Mouse (Mus musculus): Measurements from ENCODE around the gene Ror1. TPM values are rescaled to one million over a fixed set of nuclear protein-coding genes. Genes with fewer than 3 reads are reported as not detected.

Ror1 gene
- total RNA-seq, 1 experiment, result 2.2 TPM

DNA sequence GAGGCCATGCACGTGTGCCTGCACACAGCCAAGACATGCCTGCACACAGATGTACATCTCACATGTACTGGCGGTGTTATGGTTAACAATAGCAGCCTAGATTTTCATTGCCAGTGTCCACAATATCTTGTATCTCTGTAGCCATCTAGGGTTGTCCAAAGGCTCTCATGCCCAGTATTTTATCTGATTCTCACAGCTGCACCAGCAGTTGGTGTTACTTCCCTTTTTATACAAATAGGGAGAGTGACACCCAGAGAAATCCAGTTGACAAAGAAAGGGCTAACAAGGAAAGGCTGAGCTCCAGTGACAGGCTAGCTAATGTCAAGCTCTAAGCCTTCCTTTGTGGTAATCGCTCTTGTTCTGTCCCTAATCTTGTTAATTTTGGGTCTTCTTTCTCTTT, 43.3 kb upstream of the Ror1 start:
- TF ChIP-seq CHD2 (IDR thresholded peaks at IDR 0.05; ENCODE audit: low read depth, low read length), result no peak
- no peak for TF ChIP-seq HCFC1 (IDR thresholded peaks at IDR 0.05; ENCODE audit: borderline replicate concordance, insufficient read depth, low read length)
- TF ChIP-seq MAFK (IDR thresholded peaks at IDR 0.05; ENCODE audit: insufficient read depth, low read depth, low read length), result no peak
- no peak for TF ChIP-seq ZC3H11A (IDR thresholded peaks at IDR 0.05; ENCODE audit: borderline replicate concordance, low read depth, low read length)
- TF ChIP-seq ZNF384 (IDR thresholded peaks at IDR 0.05; ENCODE audit: low read depth, low read length), result no peak
- no peak overlapping the region for H3K9ac ChIP-seq (ENCODE audit: insufficient read depth, low read depth, low read length, poor library complexity, severe bottlenecking)
- H3K4me3 ChIP-seq (ENCODE audit: insufficient read depth in 1 of 2, low read depth in 1 of 2, low read length in 2 of 2, poor library complexity in 1 of 2, severe bottlenecking in 1 of 2), result no peak overlapping the region
- H3K4me1 ChIP-seq (ENCODE audit: control insufficient read depth in 2 of 2, insufficient read depth in 2 of 2, low read length in 2 of 2, poor library complexity in 1 of 2), result no peaks in the 10 kb centered on the region
- no peaks in the 10 kb centered on the region for H3K36me3 ChIP-seq (ENCODE audit: control insufficient read depth, insufficient read depth, low read length, poor library complexity, severe bottlenecking)
- in situ Hi-C loops (cut with MboI; ENCODE audit: low sequenced_read_pairs in 2 of 2, unreplicated experiment in 2 of 2), result no loop called here
- H3K27ac ChIP-seq (ENCODE audit: insufficient read depth, low read depth, low read length, poor library complexity, severe bottlenecking), result no peak overlapping the region
- H3K9me3 ChIP-seq (ENCODE audit: control insufficient read depth, insufficient read depth, low read depth, low read length), result no peaks in the 10 kb centered on the region
- no peak for DNase-seq (ENCODE audit: low read depth, low spot score)

DNA sequence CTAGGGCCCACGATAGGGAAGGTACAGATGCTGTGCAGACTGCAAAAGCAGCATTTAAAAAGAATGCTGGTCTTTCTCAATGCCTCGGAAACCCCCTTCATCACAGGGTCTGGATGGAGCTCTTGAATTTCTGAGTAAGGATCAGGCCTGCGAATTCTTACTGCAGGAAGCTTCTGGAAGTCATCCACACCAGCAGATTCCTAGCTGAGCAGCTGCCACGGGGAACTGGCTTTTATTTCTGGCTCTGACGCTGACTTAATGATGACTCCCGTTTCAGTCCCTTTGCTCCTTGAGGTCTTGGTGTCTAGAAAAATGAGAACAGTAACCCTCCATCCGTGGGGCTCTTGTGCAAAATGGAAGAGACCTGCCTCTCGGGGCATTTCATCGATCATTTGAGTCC, 39.5 kb upstream of the Ror1 start:
- in situ Hi-C loops (cut with MboI; ENCODE audit: low sequenced_read_pairs in 2 of 2, unreplicated experiment in 2 of 2), result no loop called here
- Histone ChIP-seq H3K9me3 (ENCODE audit: control insufficient read depth, insufficient read depth, low read depth, low read length) (no peaks in the 10 kb centered on the region), H3K27ac (ENCODE audit: insufficient read depth, low read depth, low read length, poor library complexity, severe bottlenecking) (no peak overlapping the region), H3K4me3 (ENCODE audit: insufficient read depth in 1 of 2, low read depth in 1 of 2, low read length in 2 of 2, poor library complexity in 1 of 2, severe bottlenecking in 1 of 2) (no peak overlapping the region), H3K36me3 (ENCODE audit: control insufficient read depth, insufficient read depth, low read length, poor library complexity, severe bottlenecking) (no peaks in the 10 kb centered on the region), H3K4me1 (ENCODE audit: control insufficient read depth in 2 of 2, insufficient read depth in 2 of 2, low read length in 2 of 2, poor library complexity in 1 of 2) (no peaks in the 10 kb centered on the region), H3K9ac (ENCODE audit: insufficient read depth, low read depth, low read length, poor library complexity, severe bottlenecking) (no peak overlapping the region)
- DNase-seq (ENCODE audit: low read depth, low spot score), result no peak
- TF ChIP-seq HCFC1 (IDR thresholded peaks at IDR 0.05; ENCODE audit: borderline replicate concordance, insufficient read depth, low read length) (no peak), ZC3H11A (IDR thresholded peaks at IDR 0.05; ENCODE audit: borderline replicate concordance, low read depth, low read length) (no peak), MAFK (IDR thresholded peaks at IDR 0.05; ENCODE audit: insufficient read depth, low read depth, low read length) (no peak), CHD2 (IDR thresholded peaks at IDR 0.05; ENCODE audit: low read depth, low read length) (no peak), ZNF384 (IDR thresholded peaks at IDR 0.05; ENCODE audit: low read depth, low read length) (no peak)

DNA sequence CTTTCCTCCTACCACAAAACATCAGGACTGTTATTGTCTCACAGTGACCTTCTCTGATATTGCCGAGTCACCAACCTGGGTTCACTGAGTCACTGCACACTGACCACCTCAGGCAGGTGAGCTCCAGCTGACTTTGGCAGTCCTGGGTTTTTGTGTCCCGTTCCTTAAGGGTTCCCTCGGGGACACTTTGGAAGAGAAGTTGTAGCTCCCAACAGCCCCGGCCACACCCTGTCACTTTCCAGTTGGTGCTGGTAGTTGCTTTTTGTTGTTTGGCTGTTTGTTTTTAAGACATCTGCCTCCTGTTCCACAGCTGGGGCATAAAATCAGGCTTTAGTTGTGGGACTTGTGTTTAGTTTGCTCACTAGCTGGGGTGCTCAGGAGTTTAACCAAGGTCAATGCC, 39.1 kb upstream of the Ror1 start:
- in situ Hi-C loops (cut with MboI; ENCODE audit: low sequenced_read_pairs in 2 of 2, unreplicated experiment in 2 of 2), result no loop called here
- Histone ChIP-seq H3K27ac (ENCODE audit: insufficient read depth, low read depth, low read length, poor library complexity, severe bottlenecking) (no peak overlapping the region), H3K9ac (ENCODE audit: insufficient read depth, low read depth, low read length, poor library complexity, severe bottlenecking) (no peak overlapping the region), H3K9me3 (ENCODE audit: control insufficient read depth, insufficient read depth, low read depth, low read length) (no peaks in the 10 kb centered on the region), H3K36me3 (ENCODE audit: control insufficient read depth, insufficient read depth, low read length, poor library complexity, severe bottlenecking) (no peaks in the 10 kb centered on the region), H3K4me3 (ENCODE audit: insufficient read depth in 1 of 2, low read depth in 1 of 2, low read length in 2 of 2, poor library complexity in 1 of 2, severe bottlenecking in 1 of 2) (no peak overlapping the region), H3K4me1 (ENCODE audit: control insufficient read depth in 2 of 2, insufficient read depth in 2 of 2, low read length in 2 of 2, poor library complexity in 1 of 2) (no peaks in the 10 kb centered on the region)
- no peak for DNase-seq (ENCODE audit: low read depth, low spot score)
- TF ChIP-seq CHD2 (IDR thresholded peaks at IDR 0.05; ENCODE audit: low read depth, low read length) (no peak), ZC3H11A (IDR thresholded peaks at IDR 0.05; ENCODE audit: borderline replicate concordance, low read depth, low read length) (no peak), HCFC1 (IDR thresholded peaks at IDR 0.05; ENCODE audit: borderline replicate concordance, insufficient read depth, low read length) (no peak), ZNF384 (IDR thresholded peaks at IDR 0.05; ENCODE audit: low read depth, low read length) (no peak), MAFK (IDR thresholded peaks at IDR 0.05; ENCODE audit: insufficient read depth, low read depth, low read length) (no peak)

DNA sequence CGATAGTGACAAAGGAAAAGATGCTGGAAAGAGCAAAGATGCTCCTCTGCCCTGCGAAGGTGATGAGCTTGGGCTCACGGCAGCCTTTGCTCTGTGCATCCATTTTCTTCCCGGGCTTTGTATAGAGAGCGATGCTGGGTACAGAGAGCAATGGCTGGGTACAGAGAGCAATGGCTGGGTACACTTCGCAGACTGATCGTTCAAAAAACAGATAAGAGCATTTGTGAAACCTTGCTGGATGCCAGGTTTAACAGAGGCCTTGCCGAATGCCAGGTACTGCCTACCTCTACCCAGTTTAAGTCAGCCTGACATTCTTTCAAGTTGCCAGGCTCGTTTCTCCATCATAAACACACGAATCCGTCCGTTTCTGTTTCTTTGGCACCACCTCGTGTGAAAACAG, 38.2 kb upstream of the Ror1 start:
- in situ Hi-C loops (cut with MboI; ENCODE audit: low sequenced_read_pairs in 2 of 2, unreplicated experiment in 2 of 2), result no loop called here

DNA sequence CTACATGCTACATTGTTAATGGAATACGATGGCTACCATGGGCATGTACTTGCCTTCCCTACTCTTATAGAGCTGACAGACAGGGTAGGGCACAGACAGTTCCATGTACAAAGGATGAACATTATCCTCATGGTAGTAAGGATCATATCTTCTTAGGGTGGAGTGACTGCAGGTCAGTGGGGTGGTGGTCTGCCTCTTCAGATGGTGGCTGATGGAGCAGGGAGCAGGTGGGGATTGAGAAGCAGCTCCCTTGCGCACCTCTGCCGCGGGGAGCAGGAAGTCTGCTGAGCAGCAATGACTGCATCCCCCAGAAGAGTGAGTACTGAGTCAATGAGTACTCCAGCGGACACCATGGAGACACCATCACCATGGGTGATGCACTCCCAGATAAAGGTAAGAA, 37.0 kb upstream of the Ror1 start:
- Histone ChIP-seq H3K4me3 (ENCODE audit: insufficient read depth in 1 of 2, low read depth in 1 of 2, low read length in 2 of 2, poor library complexity in 1 of 2, severe bottlenecking in 1 of 2) (no peak overlapping the region), H3K36me3 (ENCODE audit: control insufficient read depth, insufficient read depth, low read length, poor library complexity, severe bottlenecking) (no peaks in the 10 kb centered on the region), H3K9ac (ENCODE audit: insufficient read depth, low read depth, low read length, poor library complexity, severe bottlenecking) (no peak overlapping the region), H3K9me3 (ENCODE audit: control insufficient read depth, insufficient read depth, low read depth, low read length) (no peaks in the 10 kb centered on the region), H3K27ac (ENCODE audit: insufficient read depth, low read depth, low read length, poor library complexity, severe bottlenecking) (no peak overlapping the region), H3K4me1 (ENCODE audit: control insufficient read depth in 2 of 2, insufficient read depth in 2 of 2, low read length in 2 of 2, poor library complexity in 1 of 2) (no peaks in the 10 kb centered on the region)
- DNase-seq (ENCODE audit: low read depth, low spot score), result no peak
- in situ Hi-C loops (cut with MboI; ENCODE audit: low sequenced_read_pairs in 2 of 2, unreplicated experiment in 2 of 2), result no loop called here
- TF ChIP-seq CHD2 (IDR thresholded peaks at IDR 0.05; ENCODE audit: low read depth, low read length), result no peak
- no peak for TF ChIP-seq ZNF384 (IDR thresholded peaks at IDR 0.05; ENCODE audit: low read depth, low read length)
- no peak for TF ChIP-seq HCFC1 (IDR thresholded peaks at IDR 0.05; ENCODE audit: borderline replicate concordance, insufficient read depth, low read length)
- no peak for TF ChIP-seq MAFK (IDR thresholded peaks at IDR 0.05; ENCODE audit: insufficient read depth, low read depth, low read length)
- TF ChIP-seq ZC3H11A (IDR thresholded peaks at IDR 0.05; ENCODE audit: borderline replicate concordance, low read depth, low read length), result no peak

More for the DNA sequence above, 38.2 kb upstream of the Ror1 start:
- Histone ChIP-seq H3K4me1 (ENCODE audit: control insufficient read depth in 2 of 2, insufficient read depth in 2 of 2, low read length in 2 of 2, poor library complexity in 1 of 2) (no peaks in the 10 kb centered on the region), H3K36me3 (ENCODE audit: control insufficient read depth, insufficient read depth, low read length, poor library complexity, severe bottlenecking) (no peaks in the 10 kb centered on the region), H3K9ac (ENCODE audit: insufficient read depth, low read depth, low read length, poor library complexity, severe bottlenecking) (no peak overlapping the region), H3K9me3 (ENCODE audit: control insufficient read depth, insufficient read depth, low read depth, low read length) (no peaks in the 10 kb centered on the region), H3K4me3 (ENCODE audit: insufficient read depth in 1 of 2, low read depth in 1 of 2, low read length in 2 of 2, poor library complexity in 1 of 2, severe bottlenecking in 1 of 2) (no peak overlapping the region), H3K27ac (ENCODE audit: insufficient read depth, low read depth, low read length, poor library complexity, severe bottlenecking) (no peak overlapping the region)
- DNase-seq (ENCODE audit: low read depth, low spot score), result no peak
- TF ChIP-seq HCFC1 (IDR thresholded peaks at IDR 0.05; ENCODE audit: borderline replicate concordance, insufficient read depth, low read length), result no peak
- TF ChIP-seq ZC3H11A (IDR thresholded peaks at IDR 0.05; ENCODE audit: borderline replicate concordance, low read depth, low read length), result no peak
- no peak for TF ChIP-seq MAFK (IDR thresholded peaks at IDR 0.05; ENCODE audit: insufficient read depth, low read depth, low read length)
- no peak for TF ChIP-seq CHD2 (IDR thresholded peaks at IDR 0.05; ENCODE audit: low read depth, low read length)
